ENCODE assay signal across 21 mouse cellular contexts in genomic region chr13:99186859-99187258, GRCm38 (mm10). TPM values are rescaled to one million over a fixed set of nuclear protein-coding genes. Genes with fewer than 3 reads are reported as not detected.
DNase-seq lines count a peak whose midpoint lies in the region; ATAC-seq and TF ChIP-seq lines count a peak whose summit lies in the region.
"Had no signal": no experiment of that assay in that cellular context is flagged by ENCODE, and none has a peak within 500 bp of the region (broad histone marks: within the 10 kb centered on the region; RNA-seq: fewer than 3 reads in every experiment).

No protein-coding gene starts in this region.

- TF ChIP-seq POLR2A in cortical plate, adult 2 months (IDR thresholded peaks at IDR 0.05; ENCODE audit: extremely low read depth, insufficient read depth, low read length) = no peak

- ATAC-seq in hindbrain, postnatal 0 days = no peak
- ATAC-seq in hindbrain, embryonic 11.5 days (ENCODE audit: low FRiP score) = no peak
- no peak for ATAC-seq in Patski
- ATAC-seq: forebrain, embryonic 16.5 days had no signal

- no peak overlapping the region for H3K9ac ChIP-seq in hindbrain, postnatal 0 days (replicated peaks; ENCODE audit: low read length)
- H3K9ac ChIP-seq in hindbrain, embryonic 11.5 days (ENCODE audit: low read depth, low read length) = no peak overlapping the region
- H3K9ac ChIP-seq: heart, embryonic 13.5 days; hindbrain, embryonic 13.5 days had no signal

- H3K27me3 ChIP-seq in hindbrain, postnatal 0 days (ENCODE audit: insufficient read depth, low read length) = no peaks in the 10 kb centered on the region
- no peaks in the 10 kb centered on the region for H3K27me3 ChIP-seq in hindbrain, embryonic 11.5 days (ENCODE audit: control insufficient read depth, insufficient read depth, low read length)
- no peaks in the 10 kb centered on the region for H3K27me3 ChIP-seq in Patski
- H3K27me3 ChIP-seq in limb, embryonic 10.5 days (ENCODE audit: low read depth, poor library complexity, severe bottlenecking) = no peaks in the 10 kb centered on the region
- H3K27me3 ChIP-seq: heart, embryonic 13.5 days; hindbrain, embryonic 13.5 days had no signal

- no peak for TF ChIP-seq CTCF in hindbrain, postnatal 0 days (IDR thresholded peaks at IDR 0.05; ENCODE audit: low read depth)
- no peak for TF ChIP-seq CTCF in left cerebral cortex, adult 2 months (IDR thresholded peaks at IDR 0.05)
- no peak for TF ChIP-seq CTCF in Patski (IDR thresholded peaks at IDR 0.05)
- no peak for TF ChIP-seq CTCF in cortical plate, adult 2 months (IDR thresholded peaks at IDR 0.05; ENCODE audit: extremely low read depth, insufficient read depth, low read length)

- H3K27ac ChIP-seq in hindbrain, postnatal 0 days = no peak overlapping the region
- no peak overlapping the region for H3K27ac ChIP-seq in hindbrain, embryonic 11.5 days (ENCODE audit: low read depth, low read length)
- H3K27ac ChIP-seq in left cerebral cortex, adult 2 months = peak overlapping the region; percentile 65; the same call in 1 of the 2 replicates
- peak overlapping the region; percentile 51; the same call in 1 of the 2 replicates for H3K27ac ChIP-seq in cortical plate, adult 2 months (ENCODE audit: insufficient read depth, low read length)
- no peak overlapping the region for H3K27ac ChIP-seq in limb, embryonic 10.5 days
- H3K27ac ChIP-seq: heart, embryonic 13.5 days; hindbrain, embryonic 13.5 days; macrophage; midbrain, embryonic 10.5 days had no signal

- POLR2A ChIA-PET in Patski (lab: Charles Lee) = no interaction called here

- no peaks in the 10 kb centered on the region for H3K9me3 ChIP-seq in hindbrain, postnatal 0 days (ENCODE audit: low read length)
- no peaks in the 10 kb centered on the region for H3K9me3 ChIP-seq in hindbrain, embryonic 11.5 days (ENCODE audit: control insufficient read depth, low read length)
- H3K9me3 ChIP-seq in limb, embryonic 10.5 days (replicated peaks) = no peaks in the 10 kb centered on the region
- H3K9me3 ChIP-seq: heart, embryonic 13.5 days; hindbrain, embryonic 13.5 days; midbrain, embryonic 10.5 days had no signal

- H3K4me2 ChIP-seq in hindbrain, postnatal 0 days (ENCODE audit: low read depth, low read length) = peak overlapping the region; percentile 13; the same call in 1 of the 2 replicates
- H3K4me2 ChIP-seq in hindbrain, embryonic 11.5 days (replicated peaks; ENCODE audit: low read depth, low read length) = no peak overlapping the region
- H3K4me2 ChIP-seq: heart, embryonic 13.5 days; hindbrain, embryonic 13.5 days had no signal

- CTCF ChIA-PET in Patski (lab: Charles Lee) = interaction anchor here (1.0 to 1.2 kb wide), 2 partner anchors 16 to 166 kb away, joined by 4 read pairs; no protein-coding TSS in a partner anchor

- intact Hi-C loops in left cerebral cortex, adult 2 months (cut with DNase I) = no loop called here

- no peak for DNase-seq in hindbrain, postnatal 0 days (ENCODE audit: low spot score)
- DNase-seq in hindbrain, embryonic 11.5 days (ENCODE audit: low spot score) = no peak
- no peak for DNase-seq in left cerebral cortex, adult 2 months (ENCODE audit: extremely low spot score in 1 of 2, low spot score in 2 of 2)
- no peak for DNase-seq in left cerebral cortex, adult 8-10 months (ENCODE audit: low spot score in 2 of 2)
- peak; percentile 13 for DNase-seq in Patski (ENCODE audit: low read depth, low spot score)
- no peak for DNase-seq in limb, embryonic 10.5 days (ENCODE audit: low spot score)
- no peak for DNase-seq in T-cell, adult 2 months (ENCODE audit: low spot score)
- DNase-seq: adrenal gland, postnatal 14 days; cerebellum, adult 11-12 months; cerebellum, postnatal 14 days; embryo, embryonic 11 days; layer of hippocampus, postnatal 36 days; liver; right cerebral cortex, postnatal 25 days; thymus, adult 2 months had no signal

- 0 out of 2 replicates have a peak, but pooled peaks cover 7% of the 10 kb centered on the region for H3K4me1 ChIP-seq in hindbrain, postnatal 0 days (ENCODE audit: insufficient read depth, low read length)
- H3K4me1 ChIP-seq in hindbrain, embryonic 11.5 days (replicated peaks; ENCODE audit: control insufficient read depth, insufficient read depth, low read length) = no peaks in the 10 kb centered on the region
- H3K4me1 ChIP-seq in cortical plate, adult 2 months (ENCODE audit: control insufficient read depth, insufficient read depth, low read length) = peaks cover 5% of the 10 kb centered on the region; the same call in 1 of the 2 replicates
- H3K4me1 ChIP-seq in limb, embryonic 10.5 days = peaks cover 5% of the 10 kb centered on the region; the same call in 1 of the 2 replicates
- H3K4me1 ChIP-seq: midbrain, embryonic 10.5 days had no signal

- no peak overlapping the region for H3K4me3 ChIP-seq in hindbrain, postnatal 0 days (ENCODE audit: low read length)
- no peak overlapping the region for H3K4me3 ChIP-seq in hindbrain, embryonic 11.5 days (ENCODE audit: low read depth, low read length)
- H3K4me3 ChIP-seq in left cerebral cortex, adult 2 months = no peak overlapping the region
- H3K4me3 ChIP-seq in cortical plate, adult 2 months (ENCODE audit: insufficient read depth, low read length) = no peak overlapping the region
- no peak overlapping the region for H3K4me3 ChIP-seq in limb, embryonic 10.5 days
- H3K4me3 ChIP-seq: heart, embryonic 13.5 days; midbrain, embryonic 10.5 days had no signal

- no peaks in the 10 kb centered on the region for H3K36me3 ChIP-seq in hindbrain, postnatal 0 days (ENCODE audit: insufficient read depth, low read length)
- no peaks in the 10 kb centered on the region for H3K36me3 ChIP-seq in hindbrain, embryonic 11.5 days (ENCODE audit: control insufficient read depth, insufficient read depth, low read length)
- H3K36me3 ChIP-seq in limb, embryonic 10.5 days = no peaks in the 10 kb centered on the region
- H3K36me3 ChIP-seq: heart, embryonic 13.5 days; hindbrain, embryonic 13.5 days; midbrain, embryonic 10.5 days had no signal

- 80% methylated on average over 7 of the region's 7 CpGs for WGBS in hindbrain, postnatal 0 days
- WGBS in hindbrain, embryonic 11.5 days = 85% methylated on average over 7 of the region's 7 CpGs
- 83% methylated on average over 7 of the region's 7 CpGs for WGBS in limb, embryonic 10.5 days

- in situ Hi-C loops in Patski (cut with MboI; ENCODE audit: low pct_unique_long_range_greater_than_20kb) = no loop called here

RNA-seq across cellular contexts. Expression of gene Zfp366, which starts 2.2 kb away (rescaled TPM):
- 1.6 and 2.2 TPM in 2 replicates for total RNA-seq in hindbrain, postnatal 0 days (2014; rRNA removed)
- polyA plus RNA-seq in hindbrain, postnatal 0 days (2015; fragmentation: Nextera tagmentation; extraction: Ambion mirVana) = 0.30 and 0.34 TPM in 2 replicates
- polyA plus RNA-seq in hindbrain, embryonic 11.5 days (2014; fragmentation: Nextera tagmentation; extraction: Ambion mirVana) = 0.91 and 0.95 TPM in 2 replicates
- 1 to 10 TPM; 3.1 to 4.1 TPM for total RNA-seq in left cerebral cortex, adult 2 months (2021)
- 1 to 10 TPM; 3.1 to 4.1 (median 3.9) TPM for total RNA-seq in left cerebral cortex, adult 8-10 months (2022)
- 0.01 TPM for polyA plus RNA-seq in Patski (2021)
- polyA plus RNA-seq in cortical plate, adult 2 months (2012; rRNA removed) = 2.3 and 2.4 TPM in 2 replicates
- polyA plus RNA-seq in limb, embryonic 10.5 days (2016; fragmentation: Nextera tagmentation; extraction: Ambion mirVana) = 0.36 and 0.50 TPM in 2 replicates

Comparison
In these comparisons a context has a peak if more than half of its experiments do, and no peak if none do; other contexts are left out.
1. H3K27ac ChIP-seq: peak in left cerebral cortex, adult 2 months (single experiment) and cortical plate, adult 2 months (single experiment); none in hindbrain, postnatal 0 days (single experiment), hindbrain, embryonic 11.5 days (single experiment) and limb, embryonic 10.5 days (single experiment).